Mouse (Mus musculus) ovary, postnatal 36 days (tissue): ENCODE results near the gene Cdx2.

Experiments
- DNase-seq: peaks from one replicate; pipeline ENCODE4 v3.0.0; 2022; ENCODE audit warnings: low spot score, mixed read lengths

Cdx2 gene

DNA sequence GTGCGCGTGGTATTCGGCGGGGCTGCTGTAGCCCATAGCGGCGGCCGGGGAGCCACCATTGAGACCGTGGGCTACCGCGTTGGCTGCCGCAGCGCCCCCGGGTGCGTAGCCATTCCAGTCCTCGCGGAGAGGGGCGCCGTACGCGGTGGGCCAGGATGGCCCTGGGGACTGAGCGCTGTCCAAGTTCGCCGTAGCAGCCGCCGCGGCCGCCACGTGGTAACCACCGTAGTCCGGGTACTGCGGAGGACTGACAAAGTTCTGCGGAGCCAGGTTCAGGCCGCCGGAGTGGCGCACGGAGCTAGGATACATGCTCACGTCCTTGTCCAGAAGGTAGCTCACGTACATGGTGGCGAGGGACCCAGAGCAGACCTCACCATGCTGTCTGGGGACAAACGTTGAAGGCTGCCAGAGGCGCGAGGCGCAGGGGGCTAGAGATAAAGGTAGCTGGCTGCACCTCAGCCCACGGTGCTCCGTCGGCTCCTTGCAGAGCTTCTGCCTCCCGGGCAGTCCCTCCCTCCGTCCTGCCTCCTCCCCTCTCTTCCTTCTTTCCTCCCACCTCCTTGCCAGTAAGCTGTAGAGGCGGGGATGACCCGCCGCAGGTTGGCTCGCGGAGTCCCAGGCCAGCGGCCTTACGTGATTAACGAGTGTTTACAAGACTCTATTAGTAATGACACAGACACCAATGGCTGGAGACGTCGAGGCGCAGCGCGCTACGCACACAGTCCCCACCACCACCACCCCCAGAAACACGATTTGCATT, at the start of gene Cdx2:
Gene Cdx2 (minus strand): TSS at position 633 of the 760 bp plus-strand sequence.
- DNase-seq = no peak

DNA sequence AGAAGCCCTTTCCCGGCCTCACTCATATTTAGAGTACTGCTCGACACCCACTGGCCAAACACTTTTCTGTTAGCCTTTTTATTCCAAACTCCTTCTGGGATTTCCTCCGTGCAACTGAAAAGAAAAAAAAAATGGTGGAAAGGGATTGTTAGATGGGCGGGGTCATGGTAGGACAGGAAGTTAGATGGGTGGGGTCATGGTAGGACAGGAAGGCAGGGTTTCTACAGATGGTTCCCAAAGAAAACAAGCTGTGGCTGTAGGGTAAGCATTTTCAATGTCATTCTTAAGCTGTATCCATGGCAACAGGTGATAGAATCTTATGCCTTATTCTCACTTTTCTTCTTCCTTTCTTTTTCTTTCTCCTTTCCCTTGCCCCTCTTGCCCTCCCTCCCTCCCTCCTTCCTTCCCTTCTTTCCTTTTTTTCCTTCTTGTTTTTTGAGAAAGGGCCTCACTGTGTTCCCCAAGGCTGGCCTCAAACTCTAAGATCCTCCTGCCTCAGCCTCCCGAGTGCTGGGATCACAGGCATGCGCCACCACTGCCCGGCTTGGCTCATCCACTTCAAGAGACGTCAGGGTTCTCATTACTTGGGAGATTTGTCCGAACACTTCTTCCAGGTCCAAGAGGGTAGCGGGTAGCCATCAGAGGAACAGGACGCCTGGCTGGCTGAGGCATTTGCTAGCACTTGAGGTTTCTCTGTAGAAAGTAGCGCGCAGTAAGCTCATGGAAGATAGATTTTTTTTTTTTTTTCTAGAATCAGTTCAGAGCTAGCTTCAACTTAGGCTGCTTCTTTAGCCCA, 49.4 kb upstream of the Cdx2 start:
- DNase-seq = no peak

DNA sequence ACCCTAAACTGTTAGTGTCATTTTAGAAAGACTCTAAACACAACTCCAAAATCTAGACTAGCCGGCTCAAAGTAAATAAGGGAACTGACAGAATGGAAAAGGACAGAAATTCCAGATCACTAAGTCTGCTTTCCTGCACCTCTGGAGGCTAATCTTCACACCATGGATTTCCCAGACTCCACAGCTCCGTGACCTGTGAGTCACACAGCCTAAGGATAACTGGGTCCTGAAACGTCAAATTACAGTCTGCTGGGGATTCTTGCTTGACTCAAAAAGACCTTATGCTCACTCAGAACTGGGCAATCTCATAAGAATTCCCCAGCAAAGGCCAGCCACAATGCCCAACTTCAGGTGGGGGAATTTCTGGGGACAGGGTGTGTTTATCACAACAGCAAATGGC, 48.7 kb upstream of the Cdx2 start:
- DNase-seq = no peak

DNA sequence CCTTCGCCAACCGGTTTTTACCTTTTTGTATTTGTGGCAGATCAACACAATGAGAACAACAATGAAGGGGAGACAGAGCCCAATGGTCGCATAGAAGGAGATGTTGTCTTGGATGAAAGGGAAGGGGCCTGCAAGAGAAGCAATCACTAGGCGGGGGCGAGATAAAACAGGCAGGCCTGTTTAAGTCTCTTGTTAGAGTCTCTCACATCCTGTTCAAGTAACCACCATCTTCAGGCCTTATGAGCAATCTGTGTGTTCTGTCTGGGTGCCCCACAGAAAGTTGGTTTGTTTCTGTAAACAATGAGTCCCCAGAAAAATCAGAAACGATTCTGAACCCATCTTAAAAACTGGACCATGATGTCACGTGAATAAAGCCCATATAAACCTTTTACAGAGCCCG, 47.9 kb upstream of the Cdx2 start:
- no peak for DNase-seq

DNA sequence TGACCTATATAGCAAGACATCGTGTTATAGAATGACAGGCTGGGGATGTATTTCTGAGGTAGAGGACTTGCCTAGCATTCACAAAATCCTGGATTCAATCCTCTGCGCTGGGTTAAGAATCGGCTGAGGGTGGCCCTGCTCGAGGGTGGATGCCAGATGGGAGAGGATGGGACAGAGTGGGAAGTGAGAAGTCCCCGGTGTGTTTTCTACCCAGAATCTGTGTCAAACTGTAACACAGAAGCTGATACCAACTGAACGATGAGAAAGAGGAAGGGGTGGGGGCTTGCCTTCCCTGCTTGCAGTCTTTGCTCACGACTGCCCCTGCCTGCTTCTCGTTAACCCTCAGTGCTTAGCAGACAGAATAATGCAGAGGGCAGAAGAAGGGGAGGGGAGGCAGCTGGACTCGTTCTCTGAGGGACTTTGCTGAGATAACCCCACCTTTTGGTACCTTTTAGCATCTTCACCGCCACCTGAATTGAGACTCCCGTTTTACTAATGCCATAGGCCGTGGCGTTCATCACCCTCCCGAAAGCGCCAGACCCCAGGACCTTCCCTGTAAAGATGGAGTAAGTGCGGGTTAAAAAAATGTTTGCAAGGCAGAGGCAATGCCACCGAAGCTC, 47.2 kb upstream of the Cdx2 start:
- DNase-seq = no peak

DNA sequence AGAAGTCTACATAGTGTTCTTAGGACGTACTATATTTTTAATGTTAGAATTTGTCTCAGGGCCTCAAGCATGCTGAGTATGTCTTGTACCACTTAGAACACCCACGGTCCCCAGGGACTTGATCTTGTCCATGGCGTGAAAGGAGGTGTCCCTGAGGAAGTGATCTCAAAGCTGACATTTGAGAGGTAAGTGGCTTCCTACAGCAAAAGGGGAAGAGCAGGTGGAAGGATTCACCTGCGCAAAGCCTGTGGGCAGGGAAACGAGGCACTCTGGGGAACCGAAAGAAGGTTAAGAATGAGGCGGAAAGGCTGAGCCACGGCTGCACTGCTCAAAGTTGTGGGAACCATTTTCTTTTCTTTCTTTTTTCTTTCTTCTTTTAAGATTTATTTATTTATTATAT, 44.9 kb upstream of the Cdx2 start:
- DNase-seq = no peak

DNA sequence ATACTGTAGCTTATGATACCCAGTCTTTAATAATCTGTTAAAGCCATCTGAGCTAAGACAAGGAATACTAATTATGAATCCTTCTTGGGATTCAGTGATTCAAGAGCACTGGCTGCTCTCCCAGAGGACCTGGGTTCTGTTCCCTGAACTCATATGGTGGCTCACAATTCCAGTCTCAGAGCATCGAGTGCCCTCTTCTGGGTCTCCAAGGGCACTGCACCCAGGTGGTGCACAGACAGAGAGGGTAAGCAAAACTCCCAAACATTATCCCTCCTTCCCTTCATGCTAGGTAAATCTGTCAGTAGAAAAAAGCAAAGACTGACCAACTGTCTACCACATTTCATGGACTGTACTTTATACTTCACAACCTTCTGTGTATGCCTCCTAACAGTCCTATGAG, 38.9 kb upstream of the Cdx2 start:
- DNase-seq = no peak

DNA sequence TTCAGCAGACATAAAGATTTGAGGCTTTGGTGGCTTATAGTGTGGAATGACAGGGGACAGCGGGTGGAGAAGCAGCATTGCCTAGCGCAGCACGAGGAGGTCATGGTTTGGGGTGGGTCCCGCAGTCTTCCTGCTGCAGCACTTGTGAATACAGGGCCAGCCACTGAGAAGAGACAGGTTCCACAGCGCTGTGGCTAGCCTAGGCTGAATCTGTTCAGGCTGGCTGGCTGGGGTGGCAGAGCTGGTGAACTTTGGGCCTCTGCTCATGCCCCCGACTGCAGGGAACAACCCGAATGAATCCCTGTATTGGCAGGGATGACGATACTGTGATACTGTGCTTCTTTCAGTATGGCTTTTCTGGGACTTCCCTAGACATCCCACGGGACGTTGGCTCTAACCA, 36.8 kb upstream of the Cdx2 start:
- DNase-seq = no peak

DNA sequence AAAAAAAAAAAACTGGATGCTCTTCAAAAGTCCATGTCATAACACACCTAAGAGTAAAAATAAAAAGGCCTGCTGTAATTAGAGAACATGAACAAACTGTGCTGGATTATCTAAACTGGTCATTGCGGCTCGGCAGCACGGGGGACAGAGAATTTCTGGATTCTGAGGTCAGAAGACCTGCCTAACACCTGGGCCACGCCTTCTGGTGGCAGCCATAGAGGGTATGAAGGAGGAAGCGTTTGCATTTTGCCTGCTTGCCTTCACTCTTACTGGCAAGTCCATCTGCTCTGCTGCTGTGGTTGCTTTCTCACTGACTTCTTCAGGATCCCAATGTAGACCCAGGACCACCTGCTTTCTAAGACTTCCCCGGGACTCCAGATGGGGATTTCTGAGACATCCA, 35.8 kb upstream of the Cdx2 start:
- no peak for DNase-seq

DNA sequence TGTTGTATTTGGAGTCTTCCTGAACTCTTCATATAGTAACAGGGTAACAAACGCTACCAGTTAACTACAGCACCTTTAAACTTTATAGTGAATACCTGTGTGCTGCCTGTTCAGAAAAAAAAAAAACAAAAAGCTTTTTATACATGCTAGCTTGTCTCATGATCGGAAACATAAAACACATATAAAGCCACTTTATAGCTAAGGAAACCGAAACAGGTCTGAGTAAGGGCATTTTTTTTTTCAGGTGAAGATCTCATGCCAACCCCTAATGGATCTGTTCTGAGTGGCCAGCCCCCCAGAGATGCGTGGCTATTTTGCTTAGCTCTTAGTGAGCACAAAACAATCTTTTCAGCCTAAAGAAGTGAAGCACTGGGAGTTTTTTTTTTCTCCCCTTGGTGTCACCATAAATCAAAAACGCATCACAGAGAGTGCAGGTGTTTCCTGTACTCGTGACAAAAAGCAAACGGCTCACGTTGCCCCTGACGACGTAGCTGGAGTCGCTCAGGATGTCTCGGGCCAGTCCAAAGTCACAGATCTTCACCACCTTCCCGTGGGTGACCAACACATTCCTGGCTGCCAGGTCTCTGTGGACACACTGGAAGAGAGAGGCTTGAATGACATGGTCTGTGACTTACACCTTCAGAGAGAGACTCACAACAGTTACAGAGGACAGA, 33.8 kb upstream of the Cdx2 start:
- no peak for DNase-seq

DNA sequence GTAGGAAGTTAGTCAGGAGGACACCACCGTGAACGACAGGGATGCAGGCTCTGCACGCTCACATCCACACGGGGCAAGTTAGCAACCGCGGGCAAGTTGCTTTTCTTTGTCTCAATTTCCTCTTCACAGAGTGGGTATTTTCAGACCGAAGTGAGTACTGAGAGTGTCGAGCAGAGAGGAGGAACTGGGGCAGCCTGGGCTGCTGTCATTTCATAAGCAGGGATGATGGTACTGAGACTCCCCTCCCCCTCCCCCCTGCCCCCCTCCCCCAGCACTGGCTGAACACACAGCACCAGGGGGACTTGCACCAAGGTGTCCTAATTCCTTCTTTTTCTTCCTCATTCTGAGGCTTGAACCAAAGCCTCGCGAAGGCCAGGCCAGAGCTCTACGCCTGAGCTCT, 32.5 kb upstream of the Cdx2 start:
- DNase-seq = no peak

DNA sequence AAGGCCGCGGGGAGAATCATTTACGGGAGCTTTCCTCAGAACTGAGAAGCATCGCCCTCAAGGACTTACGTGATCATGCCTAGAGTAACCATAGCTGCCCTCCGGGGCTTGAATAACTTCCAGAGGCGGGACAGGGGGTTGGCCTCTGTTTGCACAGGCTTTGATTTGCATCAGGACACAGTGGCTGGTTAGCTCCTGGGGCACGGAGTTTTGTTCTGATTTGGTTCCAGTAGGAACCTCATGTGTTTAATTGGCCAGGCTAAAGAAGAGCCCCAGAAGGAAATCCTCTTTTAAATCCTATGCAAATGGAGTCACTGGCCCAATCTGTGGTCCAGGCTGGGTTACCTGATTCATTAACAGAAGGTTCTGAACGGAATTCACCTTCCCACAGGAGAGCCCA, 31.9 kb upstream of the Cdx2 start:
- no peak for DNase-seq

DNA sequence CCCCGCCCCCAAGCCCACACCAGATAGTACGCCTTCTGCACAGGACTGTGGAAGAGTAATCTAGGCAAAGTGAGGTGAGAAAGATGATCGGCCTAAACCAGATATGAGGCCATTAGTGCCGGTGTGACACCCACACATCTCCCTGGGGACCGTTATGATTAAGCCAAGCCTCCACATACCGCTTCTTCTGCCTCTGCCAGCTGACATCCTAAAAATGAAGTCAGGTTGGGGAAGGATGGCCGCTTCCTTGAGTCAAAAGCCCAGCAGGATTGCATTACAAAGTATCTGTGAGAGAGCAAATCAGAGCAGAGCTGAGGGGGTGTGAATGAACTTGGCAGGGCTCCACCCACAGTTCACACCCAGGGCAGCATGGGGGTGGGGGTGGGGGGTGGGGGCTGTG, 25.6 kb upstream of the Cdx2 start:
- DNase-seq = no peak

DNA sequence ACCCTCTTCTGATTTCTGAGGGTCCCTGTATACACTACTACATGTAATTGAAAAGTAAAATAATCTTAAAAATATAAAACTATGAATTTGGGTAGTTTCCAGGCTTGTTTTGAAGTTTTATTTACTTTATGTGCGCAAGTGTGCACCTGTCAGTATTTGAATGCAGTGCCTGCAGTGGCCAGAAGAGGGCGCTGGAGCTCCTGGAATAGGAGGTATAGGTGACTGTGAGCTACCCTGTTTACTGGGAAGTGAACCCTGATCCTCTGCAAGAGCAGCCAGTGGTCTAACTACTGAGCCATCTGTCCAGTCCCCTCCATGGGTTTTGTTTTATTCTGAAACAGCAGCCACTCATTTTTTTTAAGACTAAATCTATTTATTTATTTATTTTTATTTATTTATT, 24.5 kb upstream of the Cdx2 start:
- peak; percentile 29 for DNase-seq

DNA sequence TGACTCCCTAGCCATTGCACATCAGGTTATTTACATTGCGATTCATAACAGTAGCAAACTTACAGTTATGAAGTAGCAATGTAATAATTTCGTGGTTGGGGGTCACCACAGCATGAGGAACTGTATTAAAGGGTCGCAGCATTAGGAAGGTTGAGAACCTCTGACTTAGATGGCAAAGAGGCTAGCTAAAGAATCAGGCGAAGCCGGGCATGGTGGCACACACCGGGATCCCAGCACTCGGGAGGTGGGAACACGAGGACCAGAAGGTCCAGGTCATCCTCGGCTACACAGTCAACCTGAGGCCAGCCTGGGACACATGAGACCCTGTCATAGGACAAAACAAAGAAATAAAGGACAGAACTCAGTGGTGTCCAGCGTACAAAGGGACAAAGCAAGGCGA, 22.9 kb upstream of the Cdx2 start:
- DNase-seq = no peak

DNA sequence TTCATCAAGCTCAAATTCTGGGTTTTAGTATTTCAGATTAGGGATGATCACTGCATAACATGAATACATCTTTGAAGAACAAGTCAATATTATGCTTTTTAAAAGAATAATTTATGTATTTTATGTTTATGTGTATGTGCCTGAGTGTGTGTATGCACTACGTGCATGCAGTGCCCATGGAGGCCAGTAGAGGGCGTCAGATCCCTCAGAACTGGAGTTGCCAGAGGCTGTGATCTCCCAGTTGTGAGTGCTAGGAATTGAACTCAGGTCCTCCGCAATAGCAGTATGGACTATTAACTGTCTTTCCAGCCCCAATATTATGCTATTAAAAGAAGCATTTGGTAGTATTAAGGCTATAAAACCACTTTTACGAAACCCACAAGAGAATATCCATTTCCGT, 20.6 kb upstream of the Cdx2 start:
- no peak for DNase-seq

DNA sequence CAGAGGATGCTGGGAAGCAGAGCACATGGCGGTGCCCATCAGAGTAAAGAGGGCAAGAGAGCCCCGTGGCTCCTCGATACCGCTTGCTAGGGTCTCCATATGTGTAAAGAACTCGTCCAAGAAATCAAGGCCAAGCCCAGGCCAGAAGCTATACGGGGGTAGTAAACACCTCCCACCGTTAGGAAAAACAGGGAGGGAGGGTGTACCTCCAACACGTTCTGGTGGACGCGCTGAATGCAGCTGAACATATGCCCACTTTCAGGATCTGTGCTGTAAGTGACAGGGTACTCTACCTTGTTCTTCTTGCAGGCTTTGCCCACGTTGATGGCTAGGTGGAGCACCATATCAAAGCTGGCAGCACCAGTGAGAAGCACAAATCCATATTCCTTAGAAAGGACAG, 18.9 kb upstream of the Cdx2 start:
- DNase-seq = no peak

DNA sequence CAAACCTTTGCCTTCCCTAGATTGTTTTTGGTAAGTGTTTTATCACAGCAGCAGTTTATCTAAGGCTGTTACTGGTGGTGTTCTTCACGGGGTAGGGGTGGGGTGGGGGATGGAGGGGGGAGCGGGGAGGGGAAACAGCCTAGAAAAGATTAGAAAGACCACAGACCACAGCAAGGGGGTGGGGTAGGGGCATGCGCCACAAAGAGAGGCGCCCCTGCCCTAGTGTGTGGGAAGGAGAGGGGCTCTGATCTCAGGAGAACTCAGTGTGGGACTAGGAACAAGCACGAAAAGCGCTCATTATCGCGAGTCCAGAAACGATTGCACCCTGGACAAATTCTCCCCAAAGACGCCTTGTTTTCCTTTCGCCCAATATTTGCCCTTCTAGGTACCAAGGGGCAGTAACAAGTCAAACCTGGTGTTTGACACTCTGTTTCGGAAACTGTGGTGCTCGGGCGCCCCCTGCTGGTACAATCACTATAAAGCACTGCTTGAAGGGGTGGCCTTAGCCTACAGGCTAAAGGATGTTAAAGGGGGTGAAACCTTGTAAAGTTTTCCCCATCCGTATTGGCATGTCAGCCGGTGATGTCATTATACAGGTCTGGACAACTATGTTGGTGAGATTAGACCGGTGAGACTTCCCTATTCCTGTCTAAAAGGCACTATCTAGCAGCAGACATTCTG, 16.3 kb upstream of the Cdx2 start:
- peak; percentile 67 for DNase-seq

DNA sequence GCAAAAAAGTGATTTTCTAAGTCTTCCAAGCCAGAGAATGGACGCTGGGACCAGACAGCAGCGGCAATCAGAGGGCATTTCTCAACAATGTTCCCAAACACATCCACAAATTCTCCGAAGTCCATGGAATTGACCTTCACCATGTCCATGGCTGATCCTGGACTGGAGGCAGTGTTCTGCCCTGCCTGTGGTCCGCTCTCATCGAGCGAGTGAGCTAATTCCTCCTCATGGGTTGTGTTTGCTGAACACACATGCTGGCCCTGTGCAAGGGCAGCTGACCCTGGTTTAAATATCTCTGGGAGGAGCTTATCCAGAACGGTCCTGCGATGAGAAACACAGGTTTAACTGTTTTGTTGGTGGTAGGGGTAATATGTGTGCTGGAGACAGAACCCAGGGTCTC, 15.1 kb upstream of the Cdx2 start, which contains the start of gene Urad:
Gene Urad (minus strand): TSS at position 258 of the 400 bp plus-strand sequence.
- DNase-seq = no peak

DNA sequence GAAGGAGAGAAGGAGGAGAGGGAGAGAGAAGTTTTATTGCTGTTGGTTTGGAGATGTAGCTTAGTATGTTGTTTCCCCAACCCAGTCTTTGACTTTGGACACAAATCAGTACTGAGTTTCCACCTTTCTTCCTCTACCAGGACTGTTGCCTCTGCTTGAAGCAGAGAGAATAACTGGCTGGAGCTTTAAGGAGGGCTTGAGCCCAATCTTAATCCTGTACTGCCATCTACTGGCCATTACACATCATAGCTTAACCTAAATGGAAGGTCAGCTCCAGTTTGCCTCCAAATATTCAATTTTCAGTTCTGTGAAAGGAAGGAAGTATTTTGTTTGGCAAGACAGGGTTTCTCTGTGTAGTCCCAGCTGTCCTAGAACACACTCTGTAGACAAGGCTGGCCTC, 12.6 kb upstream of the Cdx2 start:
- no peak for DNase-seq

DNA sequence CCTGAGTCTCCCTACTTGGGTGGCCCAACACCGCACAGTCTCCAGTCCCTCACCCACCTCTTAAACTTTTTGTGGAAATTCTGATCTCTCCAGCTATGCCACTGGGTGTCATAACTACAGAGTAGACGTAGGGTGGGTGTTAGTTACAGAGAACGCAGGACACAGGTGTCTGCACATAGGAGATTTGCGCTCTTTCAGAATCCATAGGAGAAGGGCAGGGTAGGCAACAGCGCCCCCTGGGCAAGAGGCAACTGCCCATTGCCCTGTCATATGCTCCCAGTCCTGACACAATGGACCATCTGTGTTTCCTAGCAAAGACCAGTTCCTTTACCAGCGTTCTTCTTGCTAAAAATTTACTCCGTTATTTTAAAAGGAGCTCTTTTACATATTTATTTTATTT, 10.9 kb upstream of the Cdx2 start:
- DNase-seq = no peak

DNA sequence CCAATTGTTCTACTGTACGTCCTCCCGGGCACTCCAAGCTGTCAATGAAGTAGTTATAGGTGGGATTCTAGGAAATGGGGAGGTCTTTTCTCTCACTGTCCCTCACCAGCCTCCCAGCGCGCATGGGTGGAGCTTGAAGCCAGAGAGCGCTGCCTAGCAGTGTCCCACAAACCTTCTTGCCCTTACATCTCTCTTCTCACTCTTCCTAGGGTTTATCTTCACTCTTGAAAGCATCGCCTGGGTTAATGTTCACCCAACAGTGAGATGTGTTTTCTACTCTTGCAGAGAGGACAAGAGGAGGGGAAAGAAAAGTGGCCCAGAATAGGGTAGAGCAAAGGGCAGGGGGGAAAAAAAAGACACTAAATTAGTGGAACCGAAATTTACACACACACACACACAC, 10.3 kb upstream of the Cdx2 start:
- no peak for DNase-seq
